Mouse (Mus musculus) lung, adult 2 months (tissue): ENCODE measurements around the gene Gpr19.
A peak's percentile ranks its signal among the peaks of the same experiment; 100 is the strongest.

ENCODE experiments used
- CTCF ChIP-seq: fragments of 200-500 bp; IDR thresholded peaks from 2 replicates; pipeline ENCODE4 v1.5.1; 2011; ENCODE audit warnings: mild to moderate bottlenecking, low read length, control low read depth; ENCODE audit not compliant: insufficient read depth
- POLR2A ChIP-seq: fragments of 200-500 bp; IDR thresholded peaks from 2 replicates; pipeline ENCODE4 v1.6.1; 2011; ENCODE audit warnings: low read depth, mild to moderate bottlenecking, control low read depth, low read length, borderline replicate concordance; ENCODE audit errors: extremely low read depth

DNA sequence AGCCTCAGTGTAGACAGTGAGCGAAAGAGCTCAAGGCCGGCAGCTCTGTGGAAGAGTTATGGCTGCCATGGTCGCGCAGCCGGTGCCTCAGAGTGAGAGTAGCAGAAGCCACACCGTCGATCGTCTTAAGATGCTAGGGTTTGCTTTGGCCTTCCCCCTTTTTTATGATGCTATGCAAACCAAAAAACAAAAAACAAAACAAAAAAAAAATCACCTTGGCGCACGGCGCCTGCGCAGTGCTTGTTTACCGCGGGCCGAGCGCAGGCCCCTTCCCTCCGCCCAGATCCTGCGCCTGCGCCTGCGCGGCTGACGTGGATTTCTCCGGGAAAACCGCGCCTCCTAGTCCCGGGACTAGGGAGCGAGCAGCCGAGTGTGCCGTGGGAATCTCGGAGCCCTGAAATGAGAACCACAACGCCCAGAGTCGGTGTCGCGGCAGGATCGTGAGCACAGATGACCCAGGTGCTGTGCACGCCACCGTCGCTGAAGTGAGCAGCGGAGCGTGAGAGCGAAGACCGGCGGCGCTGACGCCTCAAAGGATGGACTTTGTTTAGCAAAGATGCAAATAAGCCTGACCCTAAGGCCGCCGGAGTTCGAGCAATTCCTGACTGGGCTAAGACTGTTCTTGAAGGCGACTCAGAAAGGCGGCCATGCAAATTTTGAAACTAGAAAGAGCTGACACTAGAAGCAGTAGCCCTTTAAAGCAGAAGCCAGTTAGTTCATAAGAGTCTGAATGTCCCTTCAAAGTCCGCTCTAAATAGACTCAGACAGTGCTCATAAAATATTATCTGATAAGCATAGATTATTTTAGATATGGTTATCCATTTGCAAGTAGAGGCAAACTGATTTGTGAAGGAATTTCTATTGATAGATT, at the start of gene Gpr19:
- no peak for TF ChIP-seq CTCF
- peak; percentile 99 for TF ChIP-seq POLR2A
